Mouse (Mus musculus) testis, adult 2 months (tissue): Measurements from ENCODE around the gene Acad12.

Experiments
- CTCF ChIP-seq: fragments of 200-500 bp; IDR thresholded peaks from 2 replicates; pipeline ENCODE4 v1.5.1; 2012; ENCODE audit warnings: low read depth, mild to moderate bottlenecking, inconsistent platforms, low read length, moderate library complexity; ENCODE audit not compliant: control insufficient read depth, insufficient read depth, insufficient replicate concordance
- POLR2A ChIP-seq: fragments of 200-500 bp; IDR thresholded peaks from 2 replicates; pipeline ENCODE4 v1.6.1; 2012; ENCODE audit warnings: low read depth, mild to moderate bottlenecking, inconsistent platforms, low read length, moderate library complexity; ENCODE audit not compliant: control insufficient read depth

- TF ChIP-seq POLR2A: no peak
- TF ChIP-seq CTCF: no peak
Observed at GRCm38 (mm10) chr5:121623241-121623640, 4.5 kb upstream of the Acad12 start.
